Mouse (Mus musculus) limb, embryonic 14.5 days (tissue): ENCODE measurements around the gene Arhgef15. TPM values are rescaled to one million over a fixed set of nuclear protein-coding genes. Genes with fewer than 3 reads are reported as not detected.

Experiments
- ATAC-seq: fragments of 200-750 bp; cut with Nextera tagmentation; 2 replicates; pipeline ENCODE4 v1.8.0; 2017; ENCODE audit warnings: low read depth, moderate number of reproducible peaks, moderate TSS enrichment; ENCODE audit not compliant: low FRiP score
- DNase-seq: peaks from one replicate; pipeline ENCODE4 v3.0.0-alpha.2; 2015; ENCODE audit warnings: low spot score
- H3K27ac ChIP-seq: fragments of 300-500 bp; sonication (generic); replicated peaks from 2 replicates; pipeline ENCODE4 v1.5.1; 2014; ENCODE audit warnings: low read depth, mild to moderate bottlenecking, low read length, moderate library complexity, mixed read lengths
- H3K27me3 ChIP-seq: fragments of 300-500 bp; sonication (generic); 2 replicates; pipeline ENCODE4 v1.6.1; 2014; ENCODE audit warnings: low read length, mixed read lengths; ENCODE audit not compliant: control insufficient read depth, insufficient read depth
- H3K36me3 ChIP-seq: fragments of 300-500 bp; sonication (generic); 2 replicates; pipeline ENCODE4 v1.6.1; 2014; ENCODE audit warnings: mild to moderate bottlenecking, low read length, moderate library complexity, mixed read lengths; ENCODE audit not compliant: control insufficient read depth, insufficient read depth
- H3K4me1 ChIP-seq: fragments of 300-500 bp; sonication (generic); 2 replicates; pipeline ENCODE4 v1.6.1; 2014; ENCODE audit warnings: antibody characterized with exemption, low read length, mixed read lengths; ENCODE audit not compliant: control insufficient read depth, insufficient read depth
- H3K4me2 ChIP-seq: fragments of 300-500 bp; sonication (generic); replicated peaks from 2 replicates; pipeline ENCODE4 v1.6.1; 2014; ENCODE audit warnings: low read depth, mild to moderate bottlenecking, low read length, moderate library complexity; ENCODE audit not compliant: severe bottlenecking
- H3K4me3 ChIP-seq: fragments of 300-500 bp; sonication (generic); replicated peaks from 2 replicates; pipeline ENCODE4 v1.5.1; 2014; ENCODE audit warnings: low read length
- H3K9ac ChIP-seq: fragments of 300-500 bp; sonication (generic); 2 replicates; pipeline ENCODE4 v1.6.1; 2014; ENCODE audit warnings: mild to moderate bottlenecking, low read depth, low read length, moderate library complexity; ENCODE audit not compliant: severe bottlenecking
- H3K9me3 ChIP-seq: fragments of 300-500 bp; sonication (generic); 2 replicates; pipeline ENCODE4 v1.6.1; 2016; ENCODE audit warnings: low read length; ENCODE audit not compliant: control insufficient read depth
- POLR2A ChIP-seq: fragments of 200-500 bp; IDR thresholded peaks from 2 replicates; pipeline ENCODE4 v1.8.0; 2012; ENCODE audit warnings: inconsistent platforms, mild to moderate bottlenecking, moderate library complexity, borderline replicate concordance; ENCODE audit not compliant: insufficient read depth, insufficient read length; ENCODE audit errors: extremely low read depth
- WGBS: fragments of 180-500 bp; shearing (Covaris S2); extraction: QIAGEN DNeasy Blood & Tissue Kit; methylation state at CpG from one replicate; pipeline ENCODE4 v1.1.7; 2014; 5-methylcytosine and 5-hydroxymethylcytosine counted together
- polyA plus RNA-seq, 2 experiments: library from polyadenylated mRNA; depleted of rRNA in 1 of 2; stranded (reverse) in 1 of 2; unstranded in 1 of 2; fragments of >200 nt; fragmentation: Nextera tagmentation in 1 of 2; extraction: Ambion mirVana in 1 of 2; gene quantifications; 2 replicates each; pipeline versions ENCODE4 v1.2.1 to v1.2.3; 2012 to 2014

Gene Arhgef15
- polyA plus RNA-seq, 2 experiments = 5.3 to 12.3 TPM

GRCm38 (mm10) chr11:68970232-68970631 is 13.0 kb upstream of the Arhgef15 start:
- Histone ChIP-seq H3K4me2 (no peak overlapping the region), H3K27me3 (no peaks in the 10 kb centered on the region), H3K4me3 (no peak overlapping the region), H3K9me3 (no peaks in the 10 kb centered on the region), H3K36me3 (no peaks in the 10 kb centered on the region), H3K4me1 (peaks cover 9% of the 10 kb centered on the region), H3K27ac (no peak overlapping the region), H3K9ac (no peak overlapping the region)
- 68% methylated on average over 4 of the region's 4 CpGs for WGBS
- ATAC-seq = no peak
- TF ChIP-seq POLR2A = no peak
- no peak for DNase-seq

GRCm38 (mm10) chr11:68968752-68969151 is 11.5 kb upstream of the Arhgef15 start:
- Histone ChIP-seq H3K27me3 (no peaks in the 10 kb centered on the region), H3K4me2 (no peak overlapping the region), H3K9ac (no peak overlapping the region), H3K9me3 (no peaks in the 10 kb centered on the region), H3K4me3 (no peak overlapping the region), H3K4me1 (peaks cover 5% of the 10 kb centered on the region), H3K27ac (no peak overlapping the region), H3K36me3 (no peaks in the 10 kb centered on the region)
- ATAC-seq = no peak
- WGBS = 88% methylated on average over 11 of the region's 11 CpGs
- TF ChIP-seq POLR2A = no peak
- no peak for DNase-seq

GRCm38 (mm10) chr11:68967337-68968282 is 10.3 kb upstream of the Arhgef15 start, which contains the start of gene Slc25a35:
Gene Slc25a35 (plus strand): TSS chr11:68968131.
- Histone ChIP-seq H3K4me3 (peak within 1 kb of the TSS; percentile 60), H3K36me3 (no peaks in the 10 kb centered on the region), H3K4me2 (peak within 1 kb of the TSS; percentile 95), H3K27me3 (no peaks in the 10 kb centered on the region), H3K27ac (no peak within 1 kb of the TSS), H3K9ac (peak within 1 kb of the TSS; percentile 60), H3K4me1 (peaks cover 5% of the 10 kb centered on the region), H3K9me3 (no peaks in the 10 kb centered on the region)
- ATAC-seq = peak; percentile 97
- peak; percentile 89 for DNase-seq
- TF ChIP-seq POLR2A = no peak
- under 1% methylated on average over 50 of the region's 50 CpGs for WGBS

GRCm38 (mm10) chr11:68966554-68966953 is 9.3 kb upstream of the Arhgef15 start:
- no peak overlapping the region for H3K9ac ChIP-seq
- WGBS = 47% methylated on average over 1 of the region's 1 CpGs
- peaks cover 5% of the 10 kb centered on the region for H3K4me1 ChIP-seq
- no peaks in the 10 kb centered on the region for H3K36me3 ChIP-seq
- H3K4me3 ChIP-seq = no peak overlapping the region
- no peaks in the 10 kb centered on the region for H3K9me3 ChIP-seq
- DNase-seq (no peak), ATAC-seq (no peak)
- no peak overlapping the region for H3K4me2 ChIP-seq
- no peaks in the 10 kb centered on the region for H3K27me3 ChIP-seq
- TF ChIP-seq POLR2A = no peak
- no peak overlapping the region for H3K27ac ChIP-seq

GRCm38 (mm10) chr11:68965845-68966244 is 8.6 kb upstream of the Arhgef15 start:
- 38% methylated on average over 3 of the region's 3 CpGs for WGBS
- TF ChIP-seq POLR2A = no peak
- H3K4me3 ChIP-seq = no peak overlapping the region
- DNase-seq (peak; percentile 68), ATAC-seq (no peak)
- H3K27ac ChIP-seq = no peak overlapping the region
- no peaks in the 10 kb centered on the region for H3K9me3 ChIP-seq
- no peak overlapping the region for H3K4me2 ChIP-seq
- H3K9ac ChIP-seq = no peak overlapping the region
- peaks cover 5% of the 10 kb centered on the region for H3K4me1 ChIP-seq
- H3K27me3 ChIP-seq = no peaks in the 10 kb centered on the region
- no peaks in the 10 kb centered on the region for H3K36me3 ChIP-seq
